Mouse (Mus musculus): Measurements from ENCODE around the gene Olfr191. TPM values are rescaled to one million over a fixed set of nuclear protein-coding genes. Genes with fewer than 3 reads are reported as not detected.
"Not testable (repeated sequence)": the region's sequence is repeated elsewhere in the genome, so short reads cannot be mapped to it uniquely, and the experiment has no call there.

The Olfr191 gene
- polyA plus RNA-seq (2014; fragmentation: Nextera tagmentation; extraction: Ambion mirVana) = not detected in 2 replicates

DNA sequence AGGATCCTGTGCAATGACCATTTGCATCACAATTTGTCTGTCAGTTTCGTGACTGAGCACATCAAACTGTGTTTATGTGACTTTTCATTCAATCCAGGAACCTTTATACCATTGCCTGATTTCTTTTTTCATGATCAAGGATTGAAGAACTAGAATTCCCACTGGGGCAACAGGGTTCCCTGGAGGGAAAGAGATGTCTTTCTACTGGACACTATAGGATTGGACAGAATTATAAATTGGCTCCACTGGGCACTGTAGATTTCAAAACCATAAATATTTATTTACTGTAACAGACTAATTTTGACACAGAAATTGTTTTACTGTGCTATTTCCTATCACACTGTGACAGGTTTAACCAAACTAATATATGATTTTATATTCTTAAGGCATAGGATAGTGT lies at the start of gene Olfr191:
Olfr191 (minus strand) TSS at position 101 of the 400 bp plus-strand sequence.
- not testable (repeated sequence) for H3K27ac ChIP-seq (ENCODE audit: low read depth, low read length); H3K36me3 ChIP-seq (ENCODE audit: control insufficient read depth, insufficient read depth, low read length); ATAC-seq (ENCODE audit: low FRiP score, low TSS enrichment); H3K9ac ChIP-seq (ENCODE audit: low read depth, low read length); H3K9me3 ChIP-seq (ENCODE audit: control insufficient read depth, low read length); H3K27me3 ChIP-seq (ENCODE audit: control insufficient read depth, insufficient read depth, low read length); H3K4me2 ChIP-seq (replicated peaks; ENCODE audit: low read depth, low read length); H3K4me1 ChIP-seq (ENCODE audit: control insufficient read depth, insufficient read depth, low read length); H3K4me3 ChIP-seq (ENCODE audit: low read length)
- 58% methylated on average over 1 of the region's 1 CpGs for WGBS

DNA sequence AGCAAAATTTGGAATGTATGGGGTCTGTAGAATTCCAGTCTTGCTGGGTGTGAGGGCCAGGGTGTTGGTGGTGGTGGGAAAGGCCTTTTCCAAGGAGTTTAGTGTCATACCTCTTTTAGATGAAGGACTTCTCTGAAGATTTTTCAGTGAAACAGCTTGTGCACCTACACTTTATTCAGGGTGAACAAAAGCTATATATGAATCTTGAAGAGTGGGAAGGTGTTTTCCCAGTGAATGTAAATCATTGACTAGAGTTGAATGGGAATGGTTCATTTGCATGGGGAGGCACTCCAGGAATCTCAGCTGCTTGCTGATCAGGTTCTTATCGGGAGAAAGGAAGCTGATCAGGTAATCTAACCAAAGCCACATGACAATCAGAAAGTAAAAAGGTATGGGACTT lies 41.1 kb upstream of the Olfr191 start:
- no peak overlapping the region for H3K9ac ChIP-seq (ENCODE audit: low read depth, low read length)
- 86% methylated on average over 1 of the region's 1 CpGs for WGBS
- no peaks in the 10 kb centered on the region for H3K4me1 ChIP-seq (ENCODE audit: control insufficient read depth, insufficient read depth, low read length)
- no peak overlapping the region for H3K27ac ChIP-seq (ENCODE audit: low read depth, low read length)
- H3K9me3 ChIP-seq (ENCODE audit: control insufficient read depth, low read length) = no peaks in the 10 kb centered on the region
- H3K4me2 ChIP-seq (replicated peaks; ENCODE audit: low read depth, low read length) = no peak overlapping the region
- ATAC-seq (ENCODE audit: low FRiP score, low TSS enrichment) = no peak
- no peaks in the 10 kb centered on the region for H3K27me3 ChIP-seq (ENCODE audit: control insufficient read depth, insufficient read depth, low read length)
- H3K36me3 ChIP-seq (ENCODE audit: control insufficient read depth, insufficient read depth, low read length) = no peaks in the 10 kb centered on the region
- H3K4me3 ChIP-seq (ENCODE audit: low read length) = no peak overlapping the region

DNA sequence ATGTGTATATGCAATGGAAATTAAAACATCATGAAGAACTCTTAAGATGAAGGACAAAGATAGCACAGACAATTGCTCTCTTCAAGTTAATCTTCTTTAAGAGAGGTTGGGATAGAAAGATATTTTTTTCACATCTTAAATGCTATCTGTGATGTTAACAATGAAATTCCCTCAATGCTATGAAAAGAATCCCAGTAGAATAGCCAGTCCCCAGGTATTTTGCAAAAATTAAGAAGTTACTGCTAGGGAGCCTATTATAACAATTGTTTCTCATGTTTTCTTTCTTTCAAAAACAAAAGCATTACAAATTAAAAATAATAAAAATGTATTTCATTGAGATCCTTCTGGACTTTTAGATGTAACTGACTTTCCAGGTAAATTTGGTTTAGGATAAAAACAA lies 31.3 kb upstream of the Olfr191 start, which contains the start of gene Olfr194:
Olfr194 (minus strand) TSS at position 101 of the 400 bp plus-strand sequence.
- H3K27me3 ChIP-seq (ENCODE audit: control insufficient read depth, insufficient read depth, low read length) = no peaks in the 10 kb centered on the region
- H3K27ac ChIP-seq (ENCODE audit: low read depth, low read length) = no peak within 1 kb of the TSS
- H3K4me3 ChIP-seq (ENCODE audit: low read length) = no peak within 1 kb of the TSS
- ATAC-seq (ENCODE audit: low FRiP score, low TSS enrichment) = no peak
- no peaks in the 10 kb centered on the region for H3K36me3 ChIP-seq (ENCODE audit: control insufficient read depth, insufficient read depth, low read length)
- no peaks in the 10 kb centered on the region for H3K9me3 ChIP-seq (ENCODE audit: control insufficient read depth, low read length)
- H3K4me1 ChIP-seq (ENCODE audit: control insufficient read depth, insufficient read depth, low read length) = no peaks in the 10 kb centered on the region
- H3K4me2 ChIP-seq (replicated peaks; ENCODE audit: low read depth, low read length) = no peak within 1 kb of the TSS
- no peak within 1 kb of the TSS for H3K9ac ChIP-seq (ENCODE audit: low read depth, low read length)

DNA sequence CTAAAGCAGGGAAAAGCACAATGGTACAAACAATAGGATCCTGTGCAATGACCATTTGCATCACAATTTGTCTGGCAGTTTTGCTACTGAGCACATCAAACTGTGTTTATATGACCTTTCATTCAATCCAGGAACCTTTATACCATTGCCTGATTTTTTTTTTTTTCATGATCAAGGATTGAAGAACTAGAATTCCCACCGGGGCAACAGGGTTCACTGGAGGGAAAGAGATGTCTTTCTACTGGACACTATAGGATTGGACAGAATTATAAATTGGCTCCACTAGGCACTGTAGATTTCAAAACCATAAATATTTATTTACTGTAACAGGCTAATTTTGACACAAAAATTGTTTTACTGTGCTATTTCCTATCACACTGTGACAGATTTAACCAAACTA lies 22.2 kb upstream of the Olfr191 start, which contains the start of gene Olfr193:
Olfr193 (minus strand) TSS at position 101 of the 400 bp plus-strand sequence.
- Histone ChIP-seq H3K9ac (ENCODE audit: low read depth, low read length) (no peak within 1 kb of the TSS), H3K4me3 (ENCODE audit: low read length) (no peak within 1 kb of the TSS), H3K9me3 (ENCODE audit: control insufficient read depth, low read length) (no peaks in the 10 kb centered on the region), H3K4me2 (replicated peaks; ENCODE audit: low read depth, low read length) (no peak within 1 kb of the TSS), H3K4me1 (ENCODE audit: control insufficient read depth, insufficient read depth, low read length) (no peaks in the 10 kb centered on the region), H3K27ac (ENCODE audit: low read depth, low read length) (no peak within 1 kb of the TSS), H3K27me3 (ENCODE audit: control insufficient read depth, insufficient read depth, low read length) (no peaks in the 10 kb centered on the region), H3K36me3 (ENCODE audit: control insufficient read depth, insufficient read depth, low read length) (no peaks in the 10 kb centered on the region)
- 96% methylated on average over 1 of the region's 1 CpGs for WGBS
- no peak for ATAC-seq (ENCODE audit: low FRiP score, low TSS enrichment)

DNA sequence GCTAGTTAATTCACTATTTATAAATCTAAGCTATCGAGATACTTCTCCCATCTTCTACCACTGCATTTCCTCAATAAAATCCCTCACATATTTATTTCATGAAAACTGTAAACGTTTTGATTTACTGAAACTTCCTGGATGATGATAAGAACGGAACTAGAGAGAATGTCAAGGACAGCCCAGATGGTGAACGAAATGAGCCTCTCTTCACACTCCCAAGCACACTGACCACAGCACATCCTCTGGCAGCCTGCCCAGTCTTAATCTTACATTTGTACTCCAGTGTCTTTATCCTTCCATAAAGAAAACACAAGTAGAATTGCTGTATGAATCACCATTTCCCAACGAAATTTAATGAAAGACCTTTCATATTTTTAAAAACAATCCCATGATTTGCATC lies 18.9 kb upstream of the Olfr191 start:
- not testable (repeated sequence) for H3K4me3 ChIP-seq (ENCODE audit: low read length); H3K27ac ChIP-seq (ENCODE audit: low read depth, low read length); ATAC-seq (ENCODE audit: low FRiP score, low TSS enrichment); H3K36me3 ChIP-seq (ENCODE audit: control insufficient read depth, insufficient read depth, low read length); H3K9ac ChIP-seq (ENCODE audit: low read depth, low read length); H3K4me2 ChIP-seq (replicated peaks; ENCODE audit: low read depth, low read length); H3K27me3 ChIP-seq (ENCODE audit: control insufficient read depth, insufficient read depth, low read length); H3K4me1 ChIP-seq (ENCODE audit: control insufficient read depth, insufficient read depth, low read length); H3K9me3 ChIP-seq (ENCODE audit: control insufficient read depth, low read length)
- WGBS = 59% methylated on average over 5 of the region's 5 CpGs

- Histone ChIP-seq H3K9ac (ENCODE audit: low read depth, low read length) (no peak overlapping the region), H3K4me3 (ENCODE audit: low read length) (no peak overlapping the region), H3K9me3 (ENCODE audit: control insufficient read depth, low read length) (no peaks in the 10 kb centered on the region), H3K4me2 (replicated peaks; ENCODE audit: low read depth, low read length) (no peak overlapping the region), H3K36me3 (ENCODE audit: control insufficient read depth, insufficient read depth, low read length) (no peaks in the 10 kb centered on the region), H3K27ac (ENCODE audit: low read depth, low read length) (no peak overlapping the region), H3K4me1 (ENCODE audit: control insufficient read depth, insufficient read depth, low read length) (no peaks in the 10 kb centered on the region), H3K27me3 (ENCODE audit: control insufficient read depth, insufficient read depth, low read length) (no peaks in the 10 kb centered on the region)
- WGBS = 71% methylated on average over 2 of the region's 2 CpGs
- no peak for ATAC-seq (ENCODE audit: low FRiP score, low TSS enrichment)
Observed at GRCm38 (mm10) chr16:59105312-59105711, 15.7 kb upstream of the Olfr191 start.

GRCm38 (mm10) chr16:59081113-59081512 lies 8.5 kb downstream of the Olfr191 start:
- H3K9me3 ChIP-seq (ENCODE audit: control insufficient read depth, low read length); H3K9ac ChIP-seq (ENCODE audit: low read depth, low read length); H3K4me3 ChIP-seq (ENCODE audit: low read length); ATAC-seq (ENCODE audit: low FRiP score, low TSS enrichment); H3K4me2 ChIP-seq (replicated peaks; ENCODE audit: low read depth, low read length); H3K36me3 ChIP-seq (ENCODE audit: control insufficient read depth, insufficient read depth, low read length); H3K27me3 ChIP-seq (ENCODE audit: control insufficient read depth, insufficient read depth, low read length); H3K27ac ChIP-seq (ENCODE audit: low read depth, low read length); H3K4me1 ChIP-seq (ENCODE audit: control insufficient read depth, insufficient read depth, low read length): not testable (repeated sequence)
- WGBS = 86% methylated on average over 2 of the region's 2 CpGs

GRCm38 (mm10) chr16:59077905-59078304 lies 11.7 kb downstream of the Olfr191 start, which contains the start of gene Olfr190:
Gene Olfr190, minus strand, starts transcription at chr16:59078005.
- no peak within 1 kb of the TSS for H3K4me2 ChIP-seq (replicated peaks; ENCODE audit: low read depth, low read length)
- no peaks in the 10 kb centered on the region for H3K36me3 ChIP-seq (ENCODE audit: control insufficient read depth, insufficient read depth, low read length)
- H3K9me3 ChIP-seq (ENCODE audit: control insufficient read depth, low read length) = no peaks in the 10 kb centered on the region
- H3K4me3 ChIP-seq (ENCODE audit: low read length) = no peak within 1 kb of the TSS
- H3K27me3 ChIP-seq (ENCODE audit: control insufficient read depth, insufficient read depth, low read length) = no peaks in the 10 kb centered on the region
- H3K9ac ChIP-seq (ENCODE audit: low read depth, low read length) = no peak within 1 kb of the TSS
- no peaks in the 10 kb centered on the region for H3K4me1 ChIP-seq (ENCODE audit: control insufficient read depth, insufficient read depth, low read length)
- 90% methylated on average over 5 of the region's 5 CpGs for WGBS
- H3K27ac ChIP-seq (ENCODE audit: low read depth, low read length) = no peak within 1 kb of the TSS
- no peak for ATAC-seq (ENCODE audit: low FRiP score, low TSS enrichment)

GRCm38 (mm10) chr16:59073520-59073919 lies 16.1 kb downstream of the Olfr191 start:
- H3K4me1 ChIP-seq (ENCODE audit: control insufficient read depth, insufficient read depth, low read length) = no peaks in the 10 kb centered on the region
- no peak for ATAC-seq (ENCODE audit: low FRiP score, low TSS enrichment)
- no peak overlapping the region for H3K4me2 ChIP-seq (replicated peaks; ENCODE audit: low read depth, low read length)
- no peak overlapping the region for H3K4me3 ChIP-seq (ENCODE audit: low read length)
- no peaks in the 10 kb centered on the region for H3K27me3 ChIP-seq (ENCODE audit: control insufficient read depth, insufficient read depth, low read length)
- H3K27ac ChIP-seq (ENCODE audit: low read depth, low read length) = no peak overlapping the region
- H3K36me3 ChIP-seq (ENCODE audit: control insufficient read depth, insufficient read depth, low read length) = no peaks in the 10 kb centered on the region
- H3K9me3 ChIP-seq (ENCODE audit: control insufficient read depth, low read length) = no peaks in the 10 kb centered on the region
- no peak overlapping the region for H3K9ac ChIP-seq (ENCODE audit: low read depth, low read length)
- WGBS = 75% methylated on average over 1 of the region's 1 CpGs

Data from kidney, embryonic 14.5 days (tissue).